Mouse (Mus musculus): Measurements from ENCODE around the gene Pnpla8.

Gene Pnpla8

DNA sequence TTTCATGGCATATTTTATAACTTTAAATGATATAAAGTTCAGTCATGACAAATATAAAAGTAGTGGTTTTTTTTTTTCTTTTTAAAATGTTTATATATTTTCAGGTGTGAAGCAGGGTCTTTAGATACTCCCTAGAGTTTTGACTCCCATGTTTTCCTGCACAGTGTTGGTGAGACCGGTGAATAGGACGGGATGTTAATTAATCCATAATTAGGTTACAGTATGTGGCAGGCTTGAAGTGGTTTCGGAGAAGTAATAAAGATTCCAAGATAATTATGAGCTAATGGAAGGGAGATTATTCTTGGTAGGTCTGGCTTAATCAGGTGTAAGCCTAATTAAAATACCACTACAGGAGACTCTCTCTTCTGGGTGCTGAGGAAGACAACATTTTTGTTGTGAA, 125.0 kb downstream of the Pnpla8 start:
- no peak for DNase-seq (ENCODE audit: low spot score)

DNA sequence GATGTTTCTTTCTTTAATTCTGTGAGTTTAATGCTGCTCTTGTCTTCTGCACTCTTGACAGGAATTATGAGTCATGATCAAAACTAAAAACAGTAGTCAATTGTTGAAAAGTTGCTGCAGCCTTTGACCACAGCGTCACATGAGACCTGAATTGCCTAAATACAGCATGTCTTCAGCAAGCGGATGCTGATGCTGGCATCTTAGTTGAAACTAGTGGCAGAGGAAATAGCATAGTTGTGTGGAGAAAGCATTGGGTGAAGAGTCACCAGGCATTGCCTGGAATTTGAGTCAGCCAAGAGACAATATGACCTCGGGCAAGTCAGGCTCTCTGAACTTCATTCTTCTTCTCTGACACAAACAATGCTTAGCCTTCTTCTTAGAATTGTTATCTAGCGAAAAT, 133.9 kb downstream of the Pnpla8 start:
- DNase-seq (ENCODE audit: low spot score) = no peak

- DNase-seq (ENCODE audit: low spot score) = no peak
Observed at GRCm38 (mm10) chr12:44357460-44357859, 136.3 kb downstream of the Pnpla8 start.

DNA sequence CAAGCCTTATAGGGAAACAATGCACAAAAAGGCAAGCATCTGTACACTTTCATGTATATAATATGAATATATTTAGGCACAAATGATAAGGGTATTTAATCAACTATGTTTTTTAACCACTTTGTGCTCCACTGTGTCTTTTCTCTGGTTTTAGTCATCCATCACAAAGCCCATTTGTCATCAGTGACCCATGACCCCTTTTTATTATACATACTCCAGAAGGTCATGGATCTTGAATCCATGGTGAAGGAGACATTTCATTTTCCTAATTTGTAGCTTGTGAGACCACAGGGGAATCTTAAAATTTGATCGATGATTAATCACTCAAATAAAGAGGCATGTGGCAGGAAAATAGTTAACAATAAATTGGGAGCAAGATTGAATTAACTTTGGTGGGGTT, 136.7 kb downstream of the Pnpla8 start:
- no peak for DNase-seq (ENCODE audit: low spot score)

GRCm38 (mm10) chr12:44371076-44371710, 150.0 kb downstream of the Pnpla8 start:
- no peak for DNase-seq (ENCODE audit: low spot score)
